Mouse (Mus musculus) thymus, adult 2 months (tissue): Measurements from ENCODE around the gene Myo15b. TPM values are rescaled to one million over a fixed set of nuclear protein-coding genes. Genes with fewer than 3 reads are reported as not detected.

ENCODE experiments used
- DNase-seq: peaks from one replicate; pipeline ENCODE4 v3.0.0; 2021
- H3K27ac ChIP-seq: fragments of 200-500 bp; 2 replicates; pipeline ENCODE4 v1.5.1; 2012; ENCODE audit warnings: low read length, control low read depth; ENCODE audit not compliant: control insufficient read depth, insufficient read depth
- H3K27me3 ChIP-seq: fragments of 200-500 bp; 2 replicates; pipeline ENCODE4 v1.6.1; 2012; ENCODE audit warnings: mild to moderate bottlenecking, low read length, moderate library complexity, mixed read lengths; ENCODE audit not compliant: control insufficient read depth, insufficient read depth
- H3K36me3 ChIP-seq: fragments of 200-500 bp; 2 replicates; pipeline ENCODE4 v1.6.1; 2012; ENCODE audit warnings: mild to moderate bottlenecking, low read length, moderate library complexity; ENCODE audit not compliant: control insufficient read depth, insufficient read depth
- H3K4me1 ChIP-seq: fragments of 200-500 bp; replicated peaks from 2 replicates; pipeline ENCODE4 v1.6.1; 2012; ENCODE audit warnings: low read length; ENCODE audit not compliant: control insufficient read depth, insufficient read depth
- H3K4me3 ChIP-seq: fragments of 200-500 bp; 2 replicates; pipeline ENCODE4 v1.5.1; 2012; ENCODE audit warnings: mild to moderate bottlenecking, low read length, control low read depth, moderate library complexity; ENCODE audit not compliant: control insufficient read depth, insufficient read depth
- CTCF ChIP-seq: fragments of 200-500 bp; IDR thresholded peaks from 2 replicates; pipeline ENCODE4 v1.5.1; 2012; ENCODE audit warnings: mild to moderate bottlenecking, control low read depth, low read length, moderate library complexity, borderline replicate concordance; ENCODE audit not compliant: control insufficient read depth, poor library complexity, insufficient read depth; ENCODE audit errors: extremely low read depth
- POLR2A ChIP-seq: fragments of 200-500 bp; IDR thresholded peaks from 2 replicates; pipeline ENCODE4 v1.6.1; 2012; ENCODE audit warnings: mild to moderate bottlenecking, low read length, control low read depth, moderate library complexity; ENCODE audit not compliant: control insufficient read depth, poor library complexity, insufficient read depth; ENCODE audit errors: extremely low read depth
- WGBS: fragments of 180-500 bp; shearing (Covaris S2); methylation state at CpG from one replicate; pipeline ENCODE4 v1.1.7; 2018; 5-methylcytosine and 5-hydroxymethylcytosine counted together
- polyA plus RNA-seq: library from polyadenylated mRNA; depleted of rRNA; stranded (reverse); fragments of >200 nt; gene quantifications from 2 replicates; pipeline ENCODE4 v1.2.3, GENCODE M21; 2012

Myo15b gene
- polyA plus RNA-seq, 1 experiment: 6.1 TPM

- H3K27ac ChIP-seq: no peak overlapping the region
- H3K27me3 ChIP-seq: no peaks in the 10 kb centered on the region
- H3K4me1 ChIP-seq: no peaks in the 10 kb centered on the region
- no peaks in the 10 kb centered on the region for H3K36me3 ChIP-seq
- DNase-seq: no peak
- WGBS: 93% methylated on average over 25 of the region's 25 CpGs
- H3K4me3 ChIP-seq: no peak overlapping the region
- no peak for TF ChIP-seq POLR2A
- TF ChIP-seq CTCF: no peak
Observed at GRCm38 (mm10) chr11:115830550-115831325, 27.5 kb upstream of the Myo15b start.

GRCm38 (mm10) chr11:115831518-115831917 is 26.7 kb upstream of the Myo15b start:
- 85% methylated on average over 3 of the region's 3 CpGs for WGBS
- no peak for TF ChIP-seq POLR2A
- TF ChIP-seq CTCF: no peak
- no peaks in the 10 kb centered on the region for H3K36me3 ChIP-seq
- no peak overlapping the region for H3K4me3 ChIP-seq
- no peaks in the 10 kb centered on the region for H3K27me3 ChIP-seq
- no peak overlapping the region for H3K27ac ChIP-seq
- no peak for DNase-seq
- no peaks in the 10 kb centered on the region for H3K4me1 ChIP-seq

DNA sequence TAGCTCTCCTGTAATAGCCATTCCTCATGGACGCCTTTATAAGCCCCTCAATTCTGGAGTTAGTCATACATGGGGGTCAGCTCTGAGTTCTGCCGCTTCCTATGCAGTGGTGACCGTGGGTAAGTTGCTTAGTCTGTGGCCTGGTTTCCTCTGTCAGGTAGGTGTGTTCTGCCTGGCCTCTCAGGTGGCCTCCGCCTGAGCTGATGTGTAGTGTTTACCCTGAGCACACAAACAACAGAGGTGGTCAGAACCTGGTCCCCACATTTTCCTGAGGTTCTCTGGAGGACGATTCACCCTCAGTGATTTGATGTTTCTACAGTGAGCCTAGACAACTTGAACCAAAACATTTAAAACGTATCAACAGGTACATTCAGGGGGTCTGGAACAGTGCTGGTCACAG is 26.1 kb upstream of the Myo15b start:
- WGBS: 93% methylated on average over 6 of the region's 6 CpGs
- no peak for TF ChIP-seq CTCF
- no peak for TF ChIP-seq POLR2A
- no peaks in the 10 kb centered on the region for H3K36me3 ChIP-seq
- H3K4me1 ChIP-seq: no peaks in the 10 kb centered on the region
- no peak overlapping the region for H3K27ac ChIP-seq
- H3K4me3 ChIP-seq: no peak overlapping the region
- no peaks in the 10 kb centered on the region for H3K27me3 ChIP-seq
- no peak for DNase-seq

DNA sequence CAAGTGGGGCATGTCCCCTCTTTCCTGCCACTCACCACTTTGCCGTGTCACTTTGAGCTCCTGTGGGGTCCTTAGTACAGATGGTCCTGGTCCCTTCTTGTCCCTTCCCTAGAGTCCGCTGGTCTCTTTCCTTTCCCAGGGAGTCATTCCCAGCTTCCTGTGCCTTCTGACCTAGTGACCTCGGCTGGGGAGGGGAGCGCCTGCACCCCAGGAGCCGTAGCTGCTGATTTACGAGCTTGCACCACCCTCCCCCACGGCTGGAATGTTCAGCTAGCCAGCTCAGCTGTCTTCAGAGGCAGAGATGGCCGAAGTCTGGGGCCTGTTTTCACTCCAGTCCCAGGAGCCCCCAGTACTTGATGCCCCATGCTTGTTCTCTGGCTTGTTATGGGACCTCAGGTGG is 25.7 kb upstream of the Myo15b start:
- TF ChIP-seq CTCF (no peak), POLR2A (no peak)
- H3K27me3 ChIP-seq: no peaks in the 10 kb centered on the region
- H3K27ac ChIP-seq: no peak overlapping the region
- 93% methylated on average over 8 of the region's 8 CpGs for WGBS
- DNase-seq: no peak
- H3K36me3 ChIP-seq: no peaks in the 10 kb centered on the region
- H3K4me1 ChIP-seq: no peaks in the 10 kb centered on the region
- no peak overlapping the region for H3K4me3 ChIP-seq

DNA sequence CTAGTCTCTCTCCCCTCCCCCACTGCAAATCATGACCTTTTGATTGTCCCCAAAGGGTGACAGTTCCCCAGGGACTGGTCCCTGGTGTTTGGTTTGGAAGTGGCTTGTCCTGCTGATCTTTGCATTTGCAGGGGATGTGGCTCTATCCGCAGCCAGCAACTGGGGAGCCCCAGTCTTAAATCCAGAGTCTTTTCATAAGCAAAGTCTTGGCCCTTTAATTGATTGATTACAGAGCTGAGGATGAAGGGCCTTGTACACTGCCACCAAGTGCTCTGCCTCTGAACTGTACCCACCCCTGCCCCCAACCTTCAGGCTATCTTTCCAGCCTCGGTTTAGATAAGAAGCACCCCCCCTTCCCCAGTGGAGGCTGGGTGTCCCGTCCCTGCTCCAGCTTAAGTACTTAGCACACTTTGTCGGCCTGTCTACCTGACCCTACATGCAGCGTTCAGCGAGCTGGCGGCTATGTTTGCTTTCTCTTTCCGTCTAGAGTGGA is 25.1 kb upstream of the Myo15b start:
- H3K27me3 ChIP-seq: no peaks in the 10 kb centered on the region
- no peaks in the 10 kb centered on the region for H3K36me3 ChIP-seq
- WGBS: 89% methylated on average over 8 of the region's 8 CpGs
- no peaks in the 10 kb centered on the region for H3K4me1 ChIP-seq
- no peak overlapping the region for H3K4me3 ChIP-seq
- no peak for TF ChIP-seq CTCF
- TF ChIP-seq POLR2A: no peak
- no peak for DNase-seq
- H3K27ac ChIP-seq: no peak overlapping the region

DNA sequence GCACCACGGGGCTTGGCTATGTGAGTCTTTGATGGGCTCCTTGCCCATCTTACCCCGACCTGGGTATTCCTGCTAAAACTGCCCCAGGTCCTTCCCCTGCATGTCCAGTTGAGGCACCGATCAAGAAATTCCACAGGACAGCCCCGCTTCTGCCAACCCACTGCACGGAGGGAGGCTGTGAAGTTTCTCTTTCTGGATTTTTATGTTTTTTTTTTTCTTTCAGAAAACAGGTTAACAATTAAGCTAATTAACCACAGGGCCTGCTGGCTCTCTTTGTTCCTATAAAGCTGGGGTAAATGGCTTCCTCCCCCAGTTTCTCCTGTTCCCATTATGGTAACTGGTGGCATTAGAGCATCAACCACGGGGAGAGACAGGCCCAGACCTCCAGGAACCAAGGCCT is 24.2 kb upstream of the Myo15b start:
- Histone ChIP-seq H3K36me3 (no peaks in the 10 kb centered on the region), H3K4me1 (no peaks in the 10 kb centered on the region), H3K27me3 (no peaks in the 10 kb centered on the region), H3K27ac (no peak overlapping the region), H3K4me3 (no peak overlapping the region)
- 91% methylated on average over 6 of the region's 6 CpGs for WGBS
- DNase-seq: no peak
- TF ChIP-seq POLR2A (no peak), CTCF (no peak)

DNA sequence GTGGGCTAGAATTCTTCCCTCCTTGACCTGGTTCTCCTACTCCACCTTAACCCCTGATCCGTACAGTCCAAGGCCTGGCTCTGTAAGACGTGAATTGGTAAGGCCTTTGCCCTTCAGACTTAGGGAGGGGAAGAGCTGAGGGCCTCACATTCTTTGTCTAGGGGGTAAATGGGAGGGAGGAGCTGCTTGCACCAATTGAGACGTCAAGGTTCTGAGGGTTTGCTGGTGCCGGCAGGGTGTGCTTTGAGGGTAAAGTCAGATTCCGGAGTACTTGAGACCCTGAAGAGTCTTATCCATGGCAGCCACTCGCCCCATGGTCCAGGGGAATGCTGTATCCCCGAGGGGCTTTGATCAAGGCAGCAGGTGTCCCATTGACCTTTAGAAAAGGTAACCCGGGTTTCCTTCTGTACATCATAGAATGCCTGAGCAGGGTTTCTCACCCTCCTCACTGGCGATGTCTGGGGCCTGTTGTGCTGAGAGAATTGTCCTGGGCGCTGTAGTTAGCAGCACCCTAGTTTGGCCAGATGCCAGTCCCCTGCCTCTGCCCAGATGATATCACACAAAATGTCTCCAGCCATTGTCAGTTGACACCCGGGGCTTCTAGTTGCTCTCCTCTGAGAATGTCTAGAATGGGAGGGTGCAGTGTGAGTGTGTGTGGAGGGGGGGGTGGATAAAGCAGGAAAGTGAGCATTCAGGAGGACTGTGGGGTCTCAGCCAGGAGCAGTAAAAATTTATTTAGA is 21.4 kb upstream of the Myo15b start:
- H3K4me3 ChIP-seq: no peak overlapping the region
- H3K4me1 ChIP-seq: no peaks in the 10 kb centered on the region
- no peaks in the 10 kb centered on the region for H3K27me3 ChIP-seq
- no peak overlapping the region for H3K27ac ChIP-seq
- no peak for TF ChIP-seq CTCF
- no peak for TF ChIP-seq POLR2A
- 89% methylated on average over 11 of the region's 11 CpGs for WGBS
- DNase-seq: no peak
- H3K36me3 ChIP-seq: no peaks in the 10 kb centered on the region
